Mouse (Mus musculus) forebrain, postnatal 0 days (tissue): Measurements from ENCODE around the gene Srcin1. TPM values are rescaled to one million over a fixed set of nuclear protein-coding genes. Genes with fewer than 3 reads are reported as not detected.

ENCODE experiments used
- ATAC-seq: fragments of 200-750 bp; cut with Nextera tagmentation; 2 replicates; pipeline ENCODE4 v1.8.0; 2017; ENCODE audit warnings: mild to moderate bottlenecking, moderate library complexity
- DNase-seq: peaks from one replicate; pipeline ENCODE4 v3.0.0-alpha.2; 2015
- H3K27ac ChIP-seq: fragments of 300-500 bp; sonication (generic); 2 replicates; pipeline ENCODE4 v1.5.1; 2014; ENCODE audit warnings: low read depth, mild to moderate bottlenecking, antibody characterized with exemption, low read length, moderate library complexity, mixed read lengths
- H3K27me3 ChIP-seq: fragments of 300-500 bp; sonication (generic); 2 replicates; pipeline ENCODE4 v1.6.1; 2014; ENCODE audit warnings: mild to moderate bottlenecking, low read length, mixed read lengths; ENCODE audit not compliant: insufficient read depth
- H3K36me3 ChIP-seq: fragments of 300-500 bp; sonication (generic); 2 replicates; pipeline ENCODE4 v1.6.1; 2014; ENCODE audit warnings: mild to moderate bottlenecking, moderate library complexity; ENCODE audit not compliant: insufficient read depth
- H3K4me1 ChIP-seq: fragments of 300-500 bp; sonication (generic); 2 replicates; pipeline ENCODE4 v1.6.1; 2014; ENCODE audit warnings: antibody characterized with exemption; ENCODE audit not compliant: insufficient read depth
- H3K4me2 ChIP-seq: fragments of 300-500 bp; sonication (generic); 2 replicates; pipeline ENCODE4 v1.6.1; 2014; ENCODE audit warnings: low read depth, mild to moderate bottlenecking, moderate library complexity
- H3K4me3 ChIP-seq: fragments of 300-500 bp; sonication (generic); 2 replicates; pipeline ENCODE4 v1.5.1; 2014; ENCODE audit warnings: low read depth, low read length, mixed read lengths
- H3K9ac ChIP-seq: fragments of 300-500 bp; sonication (generic); 2 replicates; pipeline ENCODE4 v1.6.1; 2014; ENCODE audit warnings: mild to moderate bottlenecking
- H3K9me3 ChIP-seq: fragments of 300-500 bp; sonication (generic); 2 replicates; pipeline ENCODE4 v1.6.1; 2016; ENCODE audit warnings: low read length
- CTCF ChIP-seq: sonication (generic); IDR thresholded peaks from 2 replicates; pipeline ENCODE4 v1.5.1; 2016; ENCODE audit warnings: antibody characterized with exemption, control low read depth, low read depth
- WGBS: fragments of 180-500 bp; shearing (Covaris S2); extraction: QIAGEN DNeasy Blood & Tissue Kit; methylation state at CpG from one replicate; pipeline ENCODE4 v1.1.7; 2014; 5-methylcytosine and 5-hydroxymethylcytosine counted together
- polyA plus RNA-seq: library from polyadenylated mRNA; unstranded; fragments of >200 nt; fragmentation: Nextera tagmentation; extraction: Ambion mirVana; gene quantifications from 2 replicates; pipeline ENCODE4 v1.2.1, GENCODE M21; 2015
- total RNA-seq: library from RNA; depleted of rRNA; stranded (reverse); fragments of >200 nt; gene quantifications from 2 replicates; pipeline ENCODE4 v1.2.3, GENCODE M21; 2014

Gene Srcin1
- total and polyA plus RNA-seq, 2 experiments from 2014 or later, result 12.0 to 70.7 TPM

DNA sequence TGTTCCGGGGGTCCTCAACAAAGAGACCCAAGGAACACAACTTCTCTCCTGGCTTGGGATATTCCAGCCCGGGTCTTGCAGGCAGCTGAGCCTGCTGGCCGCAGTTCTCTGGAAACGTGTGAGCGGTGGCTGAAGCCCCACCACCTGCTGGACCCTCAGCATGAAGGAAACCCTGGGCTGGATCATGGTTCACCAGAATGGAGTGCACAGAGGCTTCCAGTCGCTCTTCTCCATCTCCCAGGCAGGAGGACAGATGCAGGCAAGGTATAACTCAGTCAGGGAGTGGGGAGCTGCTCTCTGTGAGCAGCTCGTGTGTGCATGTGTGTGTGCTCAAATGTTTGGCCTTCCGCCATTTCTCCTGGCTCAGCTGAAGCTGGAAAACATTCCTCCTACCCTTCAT lies 7.3 kb downstream of the Srcin1 start:
- H3K9me3 ChIP-seq, result no peaks in the 10 kb centered on the region
- ATAC-seq (peak; percentile 74), DNase-seq (peak; percentile 91)
- H3K4me2 ChIP-seq, result peak overlapping the region; percentile 27; the same call in 1 of the 2 replicates
- WGBS, result 5% methylated on average over 8 of the region's 8 CpGs
- no peak overlapping the region for H3K9ac ChIP-seq
- H3K4me3 ChIP-seq, result no peak overlapping the region
- no peaks in the 10 kb centered on the region for H3K27me3 ChIP-seq
- TF ChIP-seq CTCF, result 0 out of 2 replicates have a peak, but pooled peaks have one; percentile 13
- H3K27ac ChIP-seq, result peak overlapping the region; percentile 97; the same call in 1 of the 2 replicates
- peaks cover 44% of the 10 kb centered on the region for H3K4me1 ChIP-seq
- H3K36me3 ChIP-seq, result peaks cover 6% of the 10 kb centered on the region; the same call in 1 of the 2 replicates

DNA sequence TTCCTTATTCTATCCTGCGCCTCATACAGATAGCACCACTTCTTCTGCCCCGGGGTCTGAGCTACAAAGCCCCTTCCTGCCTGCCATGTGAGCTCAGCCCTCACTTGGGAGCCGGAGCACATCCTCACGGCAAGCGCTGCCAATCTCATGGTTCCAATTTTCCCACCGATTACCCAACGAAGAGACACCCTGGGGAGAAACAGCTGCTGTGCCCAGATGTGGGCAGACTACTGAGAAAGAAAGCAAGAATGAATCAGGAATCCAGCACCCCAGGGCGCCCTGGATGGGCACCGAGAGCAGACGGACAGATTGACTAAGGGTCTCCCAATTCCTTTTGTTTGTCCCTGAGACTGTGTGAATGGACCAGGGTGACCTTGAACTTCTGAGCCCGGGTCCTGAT lies 8.5 kb downstream of the Srcin1 start:
- no peaks in the 10 kb centered on the region for H3K9me3 ChIP-seq
- H3K9ac ChIP-seq, result no peak overlapping the region
- H3K4me1 ChIP-seq, result peaks cover 37% of the 10 kb centered on the region
- H3K27me3 ChIP-seq, result no peaks in the 10 kb centered on the region
- peak overlapping the region; percentile 54 for H3K27ac ChIP-seq
- peaks cover 6% of the 10 kb centered on the region; the same call in 1 of the 2 replicates for H3K36me3 ChIP-seq
- peak overlapping the region; percentile 10; the same call in 1 of the 2 replicates for H3K4me2 ChIP-seq
- WGBS, result 16% methylated on average over 11 of the region's 11 CpGs
- no peak for TF ChIP-seq CTCF
- no peak overlapping the region for H3K4me3 ChIP-seq
- no peak for ATAC-seq
- DNase-seq, result peak; percentile 51

DNA sequence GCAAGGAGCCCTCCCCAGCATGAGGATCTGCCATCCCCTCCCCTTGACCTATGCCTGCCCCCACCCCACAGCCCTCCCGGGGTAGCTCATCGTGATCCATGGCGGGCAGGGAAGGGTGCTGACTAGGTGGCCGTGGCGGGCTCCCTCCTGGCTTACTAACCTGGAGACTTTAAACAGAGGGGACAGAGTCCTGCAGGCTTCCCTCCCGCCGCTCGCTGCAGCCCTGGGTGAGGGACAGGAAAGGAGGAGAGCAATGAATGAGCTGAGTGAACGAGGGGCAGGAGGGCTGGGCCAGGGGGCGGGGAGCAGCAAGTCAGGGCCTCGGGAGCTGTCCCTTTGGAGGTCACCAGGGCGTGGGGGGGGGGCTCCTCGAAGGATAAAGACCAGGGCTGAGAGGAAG lies 9.4 kb downstream of the Srcin1 start:
- H3K27me3 ChIP-seq, result no peaks in the 10 kb centered on the region
- no peak for DNase-seq
- no peak for ATAC-seq
- H3K9me3 ChIP-seq, result no peaks in the 10 kb centered on the region
- no peak overlapping the region for H3K4me2 ChIP-seq
- no peak overlapping the region for H3K4me3 ChIP-seq
- H3K4me1 ChIP-seq, result peaks cover 27% of the 10 kb centered on the region
- TF ChIP-seq CTCF, result no peak
- no peak overlapping the region for H3K27ac ChIP-seq
- 27% methylated on average over 13 of the region's 13 CpGs for WGBS
- no peak overlapping the region for H3K9ac ChIP-seq
- H3K36me3 ChIP-seq, result peaks cover 6% of the 10 kb centered on the region; the same call in 1 of the 2 replicates

DNA sequence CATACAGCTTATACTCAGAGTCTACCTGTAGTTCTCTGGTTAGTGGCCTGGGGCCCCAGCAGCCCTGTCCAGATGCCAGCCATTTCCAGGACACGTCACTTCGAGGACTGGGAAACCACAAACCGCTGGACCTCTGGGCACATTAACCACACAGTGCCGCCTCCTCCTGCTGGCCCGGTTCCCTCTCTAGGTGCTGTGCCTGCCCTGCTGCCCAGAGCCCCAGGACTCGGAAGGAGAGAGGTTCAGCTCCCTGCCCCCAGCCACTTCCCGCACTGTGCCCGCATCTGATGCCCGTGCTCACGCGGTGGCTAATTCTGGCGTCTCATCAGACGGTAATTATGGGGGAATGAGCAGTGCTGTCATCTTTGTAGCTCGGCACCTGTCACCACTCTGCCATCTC lies 12.3 kb downstream of the Srcin1 start:
- no peak for ATAC-seq
- no peak for TF ChIP-seq CTCF

DNA sequence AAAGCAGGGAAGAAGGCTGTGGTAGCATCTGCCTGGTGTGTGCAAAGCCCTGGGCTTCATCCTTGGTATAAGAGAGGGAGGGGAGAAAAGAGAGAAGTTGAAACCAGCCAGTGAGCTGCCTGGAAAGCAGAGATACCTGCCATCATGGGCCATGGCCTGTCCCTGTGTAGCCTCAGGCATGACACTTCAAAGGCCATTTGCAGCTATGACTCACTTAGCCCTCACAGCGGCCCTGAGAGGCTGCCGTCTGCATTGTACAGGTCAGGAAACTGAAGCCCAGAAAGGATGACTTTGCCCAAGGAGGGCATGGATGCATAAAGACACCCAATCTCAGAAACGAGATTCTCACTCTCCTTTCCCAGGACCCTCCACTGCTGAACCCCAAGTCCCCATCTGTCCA lies 13.4 kb downstream of the Srcin1 start:
- ATAC-seq (no peak), DNase-seq (no peak)
- Histone ChIP-seq H3K4me3 (no peak overlapping the region), H3K27ac (no peak overlapping the region), H3K4me1 (peaks cover 11% of the 10 kb centered on the region; the same call in 1 of the 2 replicates), H3K36me3 (peaks cover 6% of the 10 kb centered on the region; the same call in 1 of the 2 replicates), H3K9ac (no peak overlapping the region), H3K9me3 (no peaks in the 10 kb centered on the region), H3K27me3 (no peaks in the 10 kb centered on the region), H3K4me2 (no peak overlapping the region)
- TF ChIP-seq CTCF, result no peak
- WGBS, result 66% methylated on average over 3 of the region's 3 CpGs

More for the DNA sequence above, 12.3 kb downstream of the Srcin1 start:
- no peak overlapping the region for H3K4me3 ChIP-seq
- no peak overlapping the region for H3K4me2 ChIP-seq
- no peak for DNase-seq
- H3K4me1 ChIP-seq, result peaks cover 13% of the 10 kb centered on the region
- H3K36me3 ChIP-seq, result peaks cover 6% of the 10 kb centered on the region; the same call in 1 of the 2 replicates
- no peak overlapping the region for H3K27ac ChIP-seq
- 24% methylated on average over 14 of the region's 14 CpGs for WGBS
- 0 out of 2 replicates have a peak overlapping the region, but pooled peaks have one; percentile 22 for H3K9ac ChIP-seq
- H3K27me3 ChIP-seq, result no peaks in the 10 kb centered on the region
- H3K9me3 ChIP-seq, result no peaks in the 10 kb centered on the region

DNA sequence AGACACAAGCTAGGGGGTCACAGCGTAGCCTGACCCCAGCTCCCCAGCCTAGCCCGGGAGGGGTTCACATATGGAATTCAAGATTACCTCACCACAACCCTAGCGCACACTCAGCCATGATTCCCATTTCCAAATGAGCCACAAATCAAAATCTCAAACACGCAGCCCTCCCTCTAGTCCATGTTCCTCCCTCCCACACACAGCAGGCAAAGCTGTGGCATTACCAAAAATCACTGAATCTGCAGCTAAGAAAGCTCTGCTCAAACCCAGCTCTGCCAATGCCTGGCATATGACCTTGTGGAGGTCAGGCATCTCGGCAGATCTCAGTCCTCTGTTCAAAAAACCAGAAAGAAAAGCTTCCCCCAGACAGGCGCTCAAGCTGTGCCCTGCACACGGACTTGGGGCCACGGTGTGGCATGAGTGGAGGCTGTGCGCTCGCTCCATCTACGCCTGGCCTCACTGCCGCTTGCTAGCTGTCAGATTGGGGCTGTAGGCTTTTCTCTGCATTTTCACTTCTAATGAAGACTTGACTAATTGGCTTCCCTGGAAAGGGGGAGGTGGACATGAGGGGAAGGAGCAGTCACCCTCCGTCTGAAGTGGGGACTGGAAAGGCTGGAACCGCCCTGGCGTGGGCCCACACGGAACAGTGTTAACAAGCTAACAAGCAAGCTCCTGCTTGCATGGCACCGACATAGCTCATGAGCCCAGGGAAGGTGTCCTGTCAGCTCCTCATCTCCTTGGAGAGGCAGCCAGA lies 15.6 kb downstream of the Srcin1 start:
- Histone ChIP-seq H3K27me3 (no peaks in the 10 kb centered on the region), H3K9me3 (no peaks in the 10 kb centered on the region), H3K4me1 (peaks cover 16% of the 10 kb centered on the region; the same call in 1 of the 2 replicates), H3K27ac (peak overlapping the region; percentile 50; the same call in 1 of the 2 replicates), H3K36me3 (no peaks in the 10 kb centered on the region), H3K9ac (no peak overlapping the region), H3K4me2 (no peak overlapping the region), H3K4me3 (no peak overlapping the region)
- no peak for TF ChIP-seq CTCF
- WGBS, result 29% methylated on average over 17 of the region's 17 CpGs
- ATAC-seq (peak; percentile 6; the same call in 1 of the 2 replicates), DNase-seq (no peak)

DNA sequence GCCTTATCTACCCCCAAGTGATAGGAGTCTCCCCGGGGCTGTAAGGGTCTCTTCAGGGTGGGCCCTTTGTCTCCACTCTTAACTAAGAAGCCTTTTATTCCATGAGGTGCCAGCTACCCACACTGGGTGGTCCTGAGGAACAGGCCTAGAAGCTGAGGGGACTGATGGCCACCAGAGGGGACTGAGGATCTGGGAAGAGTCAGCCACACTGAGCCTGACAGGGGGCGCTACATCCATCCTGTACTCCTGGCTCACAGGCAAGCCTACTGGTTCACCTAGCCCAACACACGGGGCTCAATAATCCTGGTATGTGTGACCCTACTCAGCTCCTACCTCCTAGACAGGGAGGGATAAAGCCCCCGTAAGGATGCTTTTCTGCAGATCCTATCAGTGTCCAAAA lies 16.4 kb downstream of the Srcin1 start:
- no peak overlapping the region for H3K4me2 ChIP-seq
- ATAC-seq, result no peak
- TF ChIP-seq CTCF, result peak; percentile 64
- no peak overlapping the region for H3K27ac ChIP-seq
- no peak overlapping the region for H3K9ac ChIP-seq
- H3K4me3 ChIP-seq, result no peak overlapping the region
- DNase-seq, result no peak
- no peaks in the 10 kb centered on the region for H3K9me3 ChIP-seq
- peaks cover 16% of the 10 kb centered on the region; the same call in 1 of the 2 replicates for H3K4me1 ChIP-seq
- H3K27me3 ChIP-seq, result no peaks in the 10 kb centered on the region
- 30% methylated on average over 4 of the region's 4 CpGs for WGBS
- H3K36me3 ChIP-seq, result no peaks in the 10 kb centered on the region
